In genomic region chr12:47755227-47755626, GRCm38 (mm10) we compare ENCODE assay signal across 30 mouse cellular contexts.
"Had no signal": no experiment of that assay in that cellular context is flagged by ENCODE, and none has a peak within 500 bp of the region (broad histone marks: within the 10 kb centered on the region; RNA-seq: fewer than 3 reads in every experiment).

No protein-coding gene starts in this region.

- H3K9me3 ChIP-seq: limb, embryonic 10.5 days; limb, embryonic 12.5 days; limb, embryonic 13.5 days; limb, embryonic 15.5 days; liver, embryonic 12.5 days; liver, embryonic 13.5 days; liver, embryonic 15.5 days; lung, embryonic 15.5 days; megakaryocyte, embryonic 14.5 days; midbrain, embryonic 10.5 days; midbrain, embryonic 12.5 days; midbrain, embryonic 13.5 days; midbrain, embryonic 15.5 days had no signal

- H3K36me3 ChIP-seq: limb, embryonic 10.5 days; limb, embryonic 12.5 days; limb, embryonic 13.5 days; limb, embryonic 15.5 days; liver, embryonic 12.5 days; liver, embryonic 13.5 days; liver, embryonic 15.5 days; lung, embryonic 15.5 days; midbrain, embryonic 10.5 days; midbrain, embryonic 12.5 days; midbrain, embryonic 13.5 days; midbrain, embryonic 15.5 days had no signal

- H3K4me2 ChIP-seq: limb, embryonic 12.5 days; limb, embryonic 13.5 days; limb, embryonic 15.5 days; liver, embryonic 11.5 days; liver, embryonic 12.5 days; liver, embryonic 13.5 days; liver, embryonic 15.5 days; lung, embryonic 14.5 days; lung, embryonic 15.5 days; midbrain, embryonic 11.5 days; midbrain, embryonic 12.5 days; midbrain, embryonic 13.5 days; midbrain, embryonic 15.5 days had no signal

- H3K4me1 ChIP-seq: limb, embryonic 10.5 days; limb, embryonic 12.5 days; limb, embryonic 13.5 days; limb, embryonic 15.5 days; liver, embryonic 12.5 days; liver, embryonic 13.5 days; liver, embryonic 15.5 days; lung, embryonic 15.5 days; megakaryocyte, embryonic 14.5 days; midbrain, embryonic 10.5 days; midbrain, embryonic 12.5 days; midbrain, embryonic 13.5 days; midbrain, embryonic 15.5 days had no signal

- DNase-seq: left cerebral cortex, postnatal 4 days; liver; liver, embryonic 13.5 days; liver, postnatal 0 days; lung, adult 18-20 months; lung, adult 2 months; lung, embryonic 14.5 days; lung, postnatal 10 days; lung, postnatal 14 days; lung, postnatal 36 days; lung, postnatal 4 days had no signal

- H3K9ac ChIP-seq: limb, embryonic 12.5 days; limb, embryonic 13.5 days; limb, embryonic 15.5 days; liver, embryonic 12.5 days; liver, embryonic 13.5 days; liver, embryonic 14.5 days; liver, embryonic 15.5 days; liver, postnatal 0 days; lung, embryonic 14.5 days; lung, embryonic 15.5 days; midbrain, embryonic 12.5 days; midbrain, embryonic 13.5 days; midbrain, embryonic 15.5 days had no signal

- H3K4me3 ChIP-seq: limb, embryonic 10.5 days; limb, embryonic 12.5 days; limb, embryonic 13.5 days; limb, embryonic 15.5 days; liver, embryonic 12.5 days; liver, embryonic 13.5 days; liver, embryonic 15.5 days; lung, embryonic 15.5 days; megakaryocyte, embryonic 14.5 days; midbrain, embryonic 10.5 days; midbrain, embryonic 12.5 days; midbrain, embryonic 13.5 days; midbrain, embryonic 15.5 days; myocyte had no signal

- H3K27ac ChIP-seq: limb, embryonic 10.5 days; limb, embryonic 12.5 days; limb, embryonic 13.5 days; limb, embryonic 15.5 days; liver, embryonic 12.5 days; liver, embryonic 13.5 days; liver, embryonic 14.5 days; liver, embryonic 15.5 days; lung, embryonic 15.5 days; macrophage; midbrain, embryonic 10.5 days; midbrain, embryonic 12.5 days; midbrain, embryonic 13.5 days; midbrain, embryonic 15.5 days had no signal

- ATAC-seq: liver, embryonic 12.5 days; liver, postnatal 0 days; lung, postnatal 0 days; midbrain, embryonic 13.5 days; midbrain, embryonic 15.5 days; midbrain, embryonic 16.5 days had no signal

- H3K27me3 ChIP-seq: limb, embryonic 12.5 days; limb, embryonic 13.5 days; limb, embryonic 15.5 days; liver, embryonic 12.5 days; liver, embryonic 13.5 days; liver, embryonic 15.5 days; lung, embryonic 15.5 days; megakaryocyte, embryonic 14.5 days; midbrain, embryonic 12.5 days; midbrain, embryonic 13.5 days; midbrain, embryonic 15.5 days had no signal
